Mouse (Mus musculus) embryonic facial prominence, embryonic 12.5 days (tissue): ENCODE measurements around the gene Ppp3r1. TPM values are rescaled to one million over a fixed set of nuclear protein-coding genes. Genes with fewer than 3 reads are reported as not detected.

Source experiments
- ATAC-seq: fragments of 200-750 bp; cut with Nextera tagmentation; 2 replicates; pipeline ENCODE4 v1.8.0; 2017; ENCODE audit not compliant: insufficient number of reproducible peaks, insufficient read depth, low FRiP score, low TSS enrichment
- H3K27ac ChIP-seq: fragments of 300-500 bp; sonication (generic); 2 replicates; pipeline ENCODE4 v1.5.1; 2016; ENCODE audit warnings: mild to moderate bottlenecking
- H3K27me3 ChIP-seq: fragments of 300-500 bp; sonication (generic); 2 replicates; pipeline ENCODE4 v1.6.1; 2016; ENCODE audit warnings: mild to moderate bottlenecking, moderate library complexity
- H3K36me3 ChIP-seq: fragments of 300-500 bp; sonication (generic); 2 replicates; pipeline ENCODE4 v1.6.1; 2016; ENCODE audit warnings: mild to moderate bottlenecking
- H3K4me1 ChIP-seq: fragments of 300-500 bp; sonication (generic); 2 replicates; pipeline ENCODE4 v1.6.1; 2016
- H3K4me2 ChIP-seq: fragments of 300-500 bp; sonication (generic); replicated peaks from 2 replicates; pipeline ENCODE4 v1.6.1; 2016; ENCODE audit warnings: mild to moderate bottlenecking, moderate library complexity
- H3K4me3 ChIP-seq: fragments of 300-500 bp; sonication (generic); 2 replicates; pipeline ENCODE4 v1.5.1; 2016; ENCODE audit warnings: mild to moderate bottlenecking
- H3K9ac ChIP-seq: fragments of 300-500 bp; sonication (generic); 2 replicates; pipeline ENCODE4 v1.6.1; 2016; ENCODE audit warnings: mild to moderate bottlenecking, moderate library complexity
- H3K9me3 ChIP-seq: fragments of 300-500 bp; sonication (generic); 2 replicates; pipeline ENCODE4 v1.6.1; 2016; ENCODE audit warnings: mild to moderate bottlenecking, moderate library complexity
- WGBS: fragments of 180-500 bp; shearing (Covaris S2); methylation state at CpG from one replicate; pipeline ENCODE4 v1.1.7; 2016; 5-methylcytosine and 5-hydroxymethylcytosine counted together
- polyA plus RNA-seq: library from polyadenylated mRNA; unstranded; fragments of >200 nt; fragmentation: Nextera tagmentation; extraction: Ambion mirVana; gene quantifications from 2 replicates; pipeline ENCODE4 v1.2.1, GENCODE M21; 2016

Ppp3r1 gene
- 92.3 and 95.1 TPM in 2 replicates for polyA plus RNA-seq

DNA sequence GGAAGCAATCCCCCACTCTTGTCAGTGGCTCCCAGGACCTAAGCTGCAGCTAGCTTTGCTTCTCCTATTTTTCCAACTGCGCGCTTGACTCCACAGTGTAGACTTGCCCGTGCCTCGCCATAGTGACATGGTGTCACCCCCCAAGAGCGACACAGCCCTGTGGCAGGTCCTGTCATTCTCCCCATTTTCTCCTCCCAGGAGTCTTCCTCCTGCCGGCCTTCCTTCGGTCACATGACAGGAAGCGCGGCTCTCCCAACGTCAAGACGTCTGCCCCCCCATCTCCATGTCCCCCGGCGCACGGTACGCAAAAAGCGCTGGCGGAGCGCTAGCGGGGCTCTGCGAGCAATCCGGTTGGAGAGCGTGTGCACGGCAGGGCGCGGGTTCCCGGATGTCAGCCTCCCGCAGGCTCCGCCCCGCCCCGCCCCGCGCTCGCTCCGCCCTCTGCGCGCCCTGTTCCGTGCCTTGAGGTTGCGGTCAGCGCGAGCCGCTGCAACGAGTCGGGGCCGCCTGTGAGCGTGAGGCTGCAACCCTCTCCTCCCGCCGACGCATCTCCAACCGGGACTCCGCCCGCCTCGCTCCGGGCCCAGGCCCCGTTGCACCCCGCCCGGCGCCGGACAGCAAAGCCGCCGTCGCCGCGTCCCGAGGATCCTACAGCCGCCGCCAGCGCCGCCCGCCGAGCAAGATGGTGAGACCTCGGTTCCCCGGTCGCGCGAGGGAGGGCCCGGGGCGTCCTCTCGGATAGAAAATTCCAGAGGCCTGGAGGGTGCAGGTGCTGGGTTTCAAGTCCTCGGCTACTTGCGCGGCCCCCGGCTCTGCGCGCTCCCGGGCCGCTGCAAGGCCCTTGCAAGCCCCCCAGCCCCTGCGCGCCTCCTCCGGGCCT, at the start of gene Ppp3r1:
Gene Ppp3r1 (plus strand): TSS at position 406 of the 880 bp plus-strand sequence.
- H3K27me3 ChIP-seq = no peaks in the 10 kb centered on the region
- H3K27ac ChIP-seq = peak within 1 kb of the TSS; percentile 96
- H3K4me1 ChIP-seq = peaks cover 17% of the 10 kb centered on the region
- under 1% methylated on average over 53 of the region's 89 CpGs for WGBS
- no peaks in the 10 kb centered on the region for H3K36me3 ChIP-seq
- peak; percentile 98 for ATAC-seq
- no peaks in the 10 kb centered on the region for H3K9me3 ChIP-seq
- peak within 1 kb of the TSS; percentile 60 for H3K4me2 ChIP-seq
- peak within 1 kb of the TSS; percentile 99 for H3K9ac ChIP-seq
- H3K4me3 ChIP-seq = peak within 1 kb of the TSS; percentile 96

DNA sequence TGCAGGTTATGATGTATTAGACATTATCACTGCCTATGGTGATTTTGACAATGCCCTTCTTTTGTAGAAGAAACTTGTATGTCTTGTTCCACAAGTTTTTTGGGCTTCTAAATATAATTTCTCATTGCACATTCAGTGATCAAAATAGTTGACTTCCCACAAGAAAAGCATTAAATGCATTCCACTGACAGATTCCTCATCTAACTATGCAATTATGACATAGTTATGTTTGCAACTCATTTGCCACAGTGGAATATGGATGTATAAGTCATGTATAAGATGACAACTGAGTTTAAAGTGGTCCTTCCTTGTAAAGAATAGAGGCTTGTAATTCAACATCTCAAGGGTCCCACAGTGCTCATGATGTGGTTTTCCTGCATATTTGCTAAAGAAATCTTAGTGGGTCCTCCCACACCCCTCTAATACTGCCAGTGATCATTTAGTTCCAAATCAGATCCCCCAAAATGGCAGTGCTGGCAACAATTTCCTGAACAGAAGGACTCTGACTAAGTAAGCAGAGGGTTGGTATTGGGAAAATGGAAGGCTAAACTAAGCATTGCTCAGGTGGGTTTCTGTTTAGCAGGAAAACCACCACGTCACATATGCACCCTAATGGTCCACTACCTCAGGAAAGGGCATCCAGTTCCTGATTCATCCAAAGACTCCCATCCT, 46.5 kb upstream of the Ppp3r1 start:
- H3K27ac ChIP-seq = no peak overlapping the region
- no peaks in the 10 kb centered on the region for H3K27me3 ChIP-seq
- H3K4me3 ChIP-seq = no peak overlapping the region
- no peak overlapping the region for H3K9ac ChIP-seq
- WGBS = 85% methylated on average over 1 of the region's 1 CpGs
- no peaks in the 10 kb centered on the region for H3K4me1 ChIP-seq
- no peak for ATAC-seq
- no peaks in the 10 kb centered on the region for H3K9me3 ChIP-seq
- H3K4me2 ChIP-seq = no peak overlapping the region
- no peaks in the 10 kb centered on the region for H3K36me3 ChIP-seq

DNA sequence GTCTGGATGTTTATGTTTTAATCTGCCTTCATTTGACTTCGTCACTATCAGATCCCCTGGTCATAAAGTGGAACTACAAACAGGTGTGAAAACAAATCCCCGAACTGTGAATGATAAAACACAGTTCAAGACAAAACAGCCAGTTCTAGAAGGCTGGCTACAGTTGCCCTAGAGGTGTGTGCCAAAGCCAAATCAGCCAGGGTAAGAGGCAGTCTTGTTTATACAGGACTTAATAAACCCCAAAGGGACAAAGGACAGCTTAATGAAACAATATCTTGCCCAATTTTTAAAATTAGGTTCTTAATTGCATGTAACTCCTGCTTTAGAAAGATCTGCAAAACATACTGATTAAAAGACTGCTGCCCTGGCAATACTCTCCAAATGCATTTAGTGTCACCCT, 32.6 kb upstream of the Ppp3r1 start:
- H3K4me2 ChIP-seq = no peak overlapping the region
- no peak overlapping the region for H3K27ac ChIP-seq
- H3K9me3 ChIP-seq = no peaks in the 10 kb centered on the region
- no peak overlapping the region for H3K4me3 ChIP-seq
- H3K9ac ChIP-seq = no peak overlapping the region
- no peaks in the 10 kb centered on the region for H3K4me1 ChIP-seq
- H3K36me3 ChIP-seq = no peaks in the 10 kb centered on the region
- 54% methylated on average over 2 of the region's 2 CpGs for WGBS
- H3K27me3 ChIP-seq = no peaks in the 10 kb centered on the region
- no peak for ATAC-seq

GRCm38 (mm10) chr11:17135638-17136037, 23.4 kb upstream of the Ppp3r1 start:
- no peaks in the 10 kb centered on the region for H3K27me3 ChIP-seq
- H3K4me3 ChIP-seq = no peak overlapping the region
- H3K27ac ChIP-seq = no peak overlapping the region
- WGBS = 20% methylated on average over 6 of the region's 6 CpGs
- ATAC-seq = no peak
- H3K9me3 ChIP-seq = no peaks in the 10 kb centered on the region
- no peaks in the 10 kb centered on the region for H3K36me3 ChIP-seq
- H3K4me2 ChIP-seq = no peak overlapping the region
- no peaks in the 10 kb centered on the region for H3K4me1 ChIP-seq
- no peak overlapping the region for H3K9ac ChIP-seq

DNA sequence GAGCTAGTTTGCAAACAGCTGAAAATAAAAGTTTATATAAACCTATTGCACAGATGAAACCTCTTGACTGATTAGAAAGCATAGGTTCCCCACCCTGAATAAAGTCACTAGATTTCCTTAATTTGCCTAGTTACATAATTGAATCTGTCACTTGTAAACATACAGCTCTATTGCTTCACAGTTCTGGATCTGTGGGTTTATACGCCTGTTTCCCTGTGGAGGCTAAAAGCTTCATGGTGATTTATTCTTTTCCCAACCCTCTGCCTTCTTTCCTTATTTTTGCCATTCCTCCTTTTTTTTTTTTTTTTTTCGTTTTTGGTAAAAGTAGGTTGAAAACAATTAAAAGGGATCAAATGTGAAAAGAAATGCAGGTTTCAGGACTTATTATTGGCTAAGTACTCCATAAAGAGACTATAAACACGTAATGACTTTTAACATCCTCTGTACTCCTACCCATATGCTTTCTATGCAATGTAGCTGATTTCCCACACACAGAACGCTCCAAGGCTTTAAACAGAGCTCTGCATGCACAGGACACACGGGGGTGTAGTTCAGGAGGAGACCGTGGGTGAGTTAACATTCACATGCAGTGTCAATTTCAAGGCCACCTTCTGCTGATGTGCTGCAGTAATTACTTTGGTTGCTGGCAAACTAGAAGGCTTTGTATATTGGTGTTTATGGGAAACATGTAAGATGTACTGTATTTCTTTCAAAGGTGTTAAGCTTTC, 20.6 kb upstream of the Ppp3r1 start:
- ATAC-seq = no peak
- H3K4me3 ChIP-seq = no peak overlapping the region
- H3K36me3 ChIP-seq = no peaks in the 10 kb centered on the region
- WGBS = 58% methylated on average over 6 of the region's 6 CpGs
- H3K4me2 ChIP-seq = no peak overlapping the region
- H3K9me3 ChIP-seq = no peaks in the 10 kb centered on the region
- H3K9ac ChIP-seq = no peak overlapping the region
- H3K27ac ChIP-seq = no peak overlapping the region
- H3K4me1 ChIP-seq = no peaks in the 10 kb centered on the region
- no peaks in the 10 kb centered on the region for H3K27me3 ChIP-seq

- Histone ChIP-seq H3K4me3 (peak overlapping the region; percentile 96), H3K27ac (peak overlapping the region; percentile 96), H3K9me3 (no peaks in the 10 kb centered on the region), H3K4me1 (peaks cover 18% of the 10 kb centered on the region), H3K4me2 (peak overlapping the region; percentile 60), H3K36me3 (no peaks in the 10 kb centered on the region), H3K27me3 (no peaks in the 10 kb centered on the region), H3K9ac (peak overlapping the region; percentile 99)
- WGBS = under 1% methylated on average over 35 of the region's 46 CpGs
- ATAC-seq = peak; percentile 25
Measured at GRCm38 (mm10) chr11:17159738-17160241, 727 bp downstream of the Ppp3r1 start.

- Histone ChIP-seq H3K27ac (peak overlapping the region; percentile 96), H3K4me1 (peaks cover 18% of the 10 kb centered on the region), H3K9me3 (no peaks in the 10 kb centered on the region), H3K27me3 (no peaks in the 10 kb centered on the region), H3K9ac (peak overlapping the region; percentile 99), H3K4me2 (peak overlapping the region; percentile 60), H3K36me3 (no peaks in the 10 kb centered on the region), H3K4me3 (peak overlapping the region; percentile 96)
- 1% methylated on average over 12 of the region's 12 CpGs for WGBS
- ATAC-seq = no peak
Measured at GRCm38 (mm10) chr11:17160242-17160641, 1.2 kb downstream of the Ppp3r1 start.

DNA sequence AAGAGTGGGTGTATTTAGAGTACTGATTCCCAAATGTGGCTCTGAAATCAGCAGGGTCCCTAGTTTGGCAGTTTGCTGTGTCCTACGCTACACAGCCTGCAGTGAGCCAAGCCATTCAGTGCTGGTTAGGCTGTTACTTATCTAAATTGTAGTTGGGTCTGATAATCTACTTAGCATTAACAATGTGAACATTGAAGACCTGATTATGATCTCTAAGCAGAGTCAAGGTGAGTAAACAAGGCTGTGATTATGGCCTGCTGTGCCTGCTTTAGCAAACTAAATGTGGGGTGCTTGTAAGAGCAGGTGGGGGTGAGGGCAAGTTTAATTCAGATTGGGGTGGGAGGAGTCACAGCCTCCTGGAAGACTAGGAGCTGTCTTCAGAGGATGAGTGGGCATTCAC, 4.9 kb downstream of the Ppp3r1 start:
- 73% methylated on average over 1 of the region's 1 CpGs for WGBS
- Histone ChIP-seq H3K4me1 (peaks cover 24% of the 10 kb centered on the region), H3K4me2 (no peak overlapping the region), H3K4me3 (no peak overlapping the region), H3K9me3 (no peaks in the 10 kb centered on the region), H3K27ac (no peak overlapping the region), H3K27me3 (no peaks in the 10 kb centered on the region), H3K36me3 (no peaks in the 10 kb centered on the region), H3K9ac (no peak overlapping the region)
- no peak for ATAC-seq

GRCm38 (mm10) chr11:17166627-17167026, 7.6 kb downstream of the Ppp3r1 start:
- no peak for ATAC-seq
- no peaks in the 10 kb centered on the region for H3K27me3 ChIP-seq
- no peak overlapping the region for H3K4me2 ChIP-seq
- 87% methylated on average over 7 of the region's 7 CpGs for WGBS
- no peaks in the 10 kb centered on the region for H3K36me3 ChIP-seq
- H3K27ac ChIP-seq = no peak overlapping the region
- peaks cover 15% of the 10 kb centered on the region for H3K4me1 ChIP-seq
- no peaks in the 10 kb centered on the region for H3K9me3 ChIP-seq
- H3K4me3 ChIP-seq = no peak overlapping the region
- H3K9ac ChIP-seq = no peak overlapping the region

GRCm38 (mm10) chr11:17169262-17169661, 10.2 kb downstream of the Ppp3r1 start:
- H3K4me2 ChIP-seq = no peak overlapping the region
- H3K9ac ChIP-seq = no peak overlapping the region
- H3K4me1 ChIP-seq = peaks cover 9% of the 10 kb centered on the region; the same call in 1 of the 2 replicates
- H3K36me3 ChIP-seq = peaks cover 6% of the 10 kb centered on the region; the same call in 1 of the 2 replicates
- H3K9me3 ChIP-seq = no peaks in the 10 kb centered on the region
- no peak for ATAC-seq
- H3K27ac ChIP-seq = no peak overlapping the region
- H3K4me3 ChIP-seq = no peak overlapping the region
- WGBS = 78% methylated on average over 2 of the region's 2 CpGs
- no peaks in the 10 kb centered on the region for H3K27me3 ChIP-seq

GRCm38 (mm10) chr11:17170938-17171729, 12.1 kb downstream of the Ppp3r1 start:
- no peak for ATAC-seq
- Histone ChIP-seq H3K27ac (no peak overlapping the region), H3K4me1 (peaks cover 9% of the 10 kb centered on the region; the same call in 1 of the 2 replicates), H3K4me3 (no peak overlapping the region), H3K9me3 (no peaks in the 10 kb centered on the region), H3K9ac (no peak overlapping the region), H3K27me3 (no peaks in the 10 kb centered on the region), H3K36me3 (peaks cover 6% of the 10 kb centered on the region; the same call in 1 of the 2 replicates), H3K4me2 (no peak overlapping the region)
- WGBS = 87% methylated on average over 1 of the region's 1 CpGs
